Mouse (Mus musculus) forebrain, embryonic 14.5 days (tissue): Measurements from ENCODE around the gene Slc13a4. TPM values are rescaled to one million over a fixed set of nuclear protein-coding genes. Genes with fewer than 3 reads are reported as not detected.

Experiments
- ATAC-seq: fragments of 200-750 bp; cut with Nextera tagmentation; 2 replicates; pipeline ENCODE4 v1.8.0; 2017; ENCODE audit warnings: mild to moderate bottlenecking, moderate library complexity
- DNase-seq: peaks from one replicate; pipeline ENCODE4 v3.0.0-alpha.2; 2015; ENCODE audit warnings: low spot score
- H3K27ac ChIP-seq: fragments of 300-500 bp; sonication (generic); 2 replicates; pipeline ENCODE4 v1.5.1; 2014; ENCODE audit warnings: low read depth, mild to moderate bottlenecking, control low read depth, low read length, moderate library complexity
- H3K27me3 ChIP-seq: fragments of 300-500 bp; sonication (generic); replicated peaks from 2 replicates; pipeline ENCODE4 v1.6.1; 2014; ENCODE audit warnings: low read length, control low read depth, mixed read lengths; ENCODE audit not compliant: control insufficient read depth, insufficient read depth
- H3K36me3 ChIP-seq: fragments of 300-500 bp; sonication (generic); 2 replicates; pipeline ENCODE4 v1.6.1; 2014; ENCODE audit warnings: low read length, control low read depth; ENCODE audit not compliant: control insufficient read depth, insufficient read depth
- H3K4me1 ChIP-seq: fragments of 300-500 bp; sonication (generic); 2 replicates; pipeline ENCODE4 v1.6.1; 2014; ENCODE audit warnings: antibody characterized with exemption, low read length, control low read depth; ENCODE audit not compliant: control insufficient read depth, insufficient read depth
- H3K4me2 ChIP-seq: fragments of 300-500 bp; sonication (generic); 2 replicates; pipeline ENCODE4 v1.6.1; 2014; ENCODE audit warnings: mild to moderate bottlenecking, control low read depth, low read length
- H3K4me3 ChIP-seq: fragments of 300-500 bp; sonication (generic); 2 replicates; pipeline ENCODE4 v1.5.1; 2014; ENCODE audit warnings: low read depth, low read length, control low read depth
- H3K9ac ChIP-seq: fragments of 300-500 bp; sonication (generic); 2 replicates; pipeline ENCODE4 v1.6.1; 2014; ENCODE audit warnings: mild to moderate bottlenecking, low read length, control low read depth, moderate library complexity
- H3K9me3 ChIP-seq: fragments of 300-500 bp; sonication (generic); replicated peaks from 2 replicates; pipeline ENCODE4 v1.6.1; 2016; ENCODE audit warnings: low read length, control low read depth, mixed read lengths; ENCODE audit not compliant: control insufficient read depth
- WGBS: fragments of 180-500 bp; shearing (Covaris S2); extraction: QIAGEN DNeasy Blood & Tissue Kit; methylation state at CpG from one replicate; pipeline ENCODE4 v1.1.7; 2014; 5-methylcytosine and 5-hydroxymethylcytosine counted together
- polyA plus RNA-seq: library from polyadenylated mRNA; unstranded; fragments of >200 nt; fragmentation: Nextera tagmentation; extraction: Ambion mirVana; gene quantifications from 2 replicates; pipeline ENCODE4 v1.2.1, GENCODE M21; 2014

Slc13a4 gene
- polyA plus RNA-seq, 1 experiment from 2014 or later = 2.7 TPM

DNA sequence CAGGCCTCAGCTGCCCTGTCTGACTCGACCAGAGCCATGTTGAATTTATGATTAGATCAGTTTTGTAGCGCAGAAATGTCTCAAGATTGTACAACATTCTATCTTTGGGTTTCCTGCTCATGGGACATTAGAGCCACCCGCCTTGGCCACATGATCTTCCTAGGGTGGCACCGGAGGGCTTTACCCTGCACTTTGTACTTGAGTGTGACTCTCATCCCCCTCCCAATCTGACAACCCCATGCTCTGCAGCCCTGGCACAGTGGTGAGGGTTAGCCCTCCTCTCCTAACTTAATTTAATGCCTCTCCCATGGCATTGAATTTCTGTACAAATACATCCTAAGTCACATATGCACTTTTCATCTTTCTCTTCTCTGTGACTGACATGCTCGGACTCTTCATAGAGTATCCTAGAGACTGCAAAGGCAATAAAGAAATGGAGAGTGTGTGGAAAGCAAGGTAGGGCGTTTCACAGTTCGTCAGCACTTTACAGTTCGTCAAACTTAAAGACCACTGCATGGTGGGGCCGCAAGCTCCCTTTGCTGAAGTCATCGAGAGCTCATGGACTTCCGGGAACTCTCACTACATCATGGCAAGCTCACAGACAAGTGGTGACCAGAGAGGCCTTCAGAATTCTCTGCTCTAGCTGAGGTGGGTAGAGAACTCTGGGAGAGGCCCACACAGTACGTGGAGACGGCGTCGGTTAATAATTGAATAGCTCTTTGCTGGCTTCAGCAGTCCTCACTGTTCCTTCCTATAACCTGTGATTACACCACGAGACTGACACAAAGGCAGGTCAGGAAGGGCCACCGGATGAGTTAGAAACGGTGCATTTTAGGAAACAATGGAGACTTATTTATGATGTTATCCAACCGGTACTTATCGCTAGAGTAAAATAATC lies 35.8 kb downstream of the Slc13a4 start:
- Histone ChIP-seq H3K9me3 (no peaks in the 10 kb centered on the region), H3K9ac (no peak overlapping the region), H3K4me2 (no peak overlapping the region), H3K4me1 (no peaks in the 10 kb centered on the region), H3K27me3 (no peaks in the 10 kb centered on the region), H3K36me3 (no peaks in the 10 kb centered on the region), H3K27ac (no peak overlapping the region), H3K4me3 (no peak overlapping the region)
- WGBS = 90% methylated on average over 20 of the region's 20 CpGs
- ATAC-seq = no peak
- DNase-seq = no peak

DNA sequence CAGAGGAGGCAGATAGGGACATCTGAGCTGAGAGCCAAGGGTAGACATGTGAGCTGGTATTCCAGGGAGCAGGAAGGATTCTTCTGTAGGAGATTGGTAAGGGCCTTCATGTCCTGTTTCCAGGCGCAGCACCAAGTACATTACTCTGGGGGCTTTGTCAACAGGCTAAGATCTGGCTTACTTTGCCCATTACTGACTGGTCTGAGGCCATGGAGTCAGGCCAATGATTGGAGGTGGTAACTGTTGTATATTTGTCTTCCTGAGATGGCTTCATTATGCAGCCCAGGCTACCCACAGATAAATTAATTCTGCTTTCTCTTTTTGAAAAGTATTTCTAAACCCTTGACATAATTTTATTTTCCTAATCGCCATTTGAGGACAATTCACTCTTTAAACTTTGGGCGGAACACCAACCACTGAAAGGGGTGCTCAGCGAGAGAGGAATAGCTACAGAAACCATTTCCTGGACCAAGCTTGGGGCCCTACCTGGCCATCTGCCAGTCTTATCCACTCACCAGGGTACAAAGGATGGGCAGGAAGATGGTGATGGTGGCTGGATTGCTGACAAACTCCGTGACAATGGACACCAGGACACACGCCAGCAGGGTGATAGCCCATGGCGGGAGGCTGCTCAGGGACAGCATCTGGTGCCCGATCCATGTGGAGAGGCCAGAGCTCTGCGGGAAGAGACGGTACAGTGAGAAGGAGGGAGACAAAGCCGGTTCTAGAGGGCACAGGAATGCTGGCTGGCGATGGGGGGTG lies 36.7 kb downstream of the Slc13a4 start:
- WGBS = 82% methylated on average over 12 of the region's 12 CpGs
- no peak for ATAC-seq

DNA sequence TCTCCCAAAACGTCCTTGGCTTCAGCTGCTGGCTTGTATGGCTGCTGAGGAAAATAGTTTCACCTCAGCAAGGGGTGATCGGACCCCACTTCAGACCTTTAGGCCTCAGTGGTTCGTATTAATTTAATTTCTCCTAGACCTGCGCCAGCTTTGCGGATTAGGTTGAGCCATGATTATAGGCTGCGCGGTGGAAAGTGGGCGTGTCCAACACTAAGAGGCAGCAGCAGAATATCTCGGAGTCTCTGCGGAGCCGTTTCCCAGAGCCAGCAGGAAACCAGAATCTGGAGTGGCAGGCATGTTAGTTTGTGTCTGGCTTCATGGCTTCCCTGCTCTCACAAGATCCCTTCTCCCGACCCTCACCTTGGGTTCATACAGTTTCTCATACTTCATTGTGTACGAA lies 38.3 kb downstream of the Slc13a4 start:
- Histone ChIP-seq H3K9me3 (no peaks in the 10 kb centered on the region), H3K27ac (no peak overlapping the region), H3K36me3 (no peaks in the 10 kb centered on the region), H3K4me2 (no peak overlapping the region), H3K27me3 (no peaks in the 10 kb centered on the region), H3K4me3 (no peak overlapping the region), H3K9ac (no peak overlapping the region), H3K4me1 (no peaks in the 10 kb centered on the region)
- no peak for ATAC-seq
- no peak for DNase-seq
- 81% methylated on average over 13 of the region's 13 CpGs for WGBS

More for the DNA sequence above, 36.7 kb downstream of the Slc13a4 start:
- Histone ChIP-seq H3K4me2 (no peak overlapping the region), H3K4me3 (no peak overlapping the region), H3K36me3 (no peaks in the 10 kb centered on the region), H3K9ac (no peak overlapping the region), H3K9me3 (no peaks in the 10 kb centered on the region), H3K27me3 (no peaks in the 10 kb centered on the region), H3K4me1 (no peaks in the 10 kb centered on the region), H3K27ac (no peak overlapping the region)
- DNase-seq = peak; percentile 28

DNA sequence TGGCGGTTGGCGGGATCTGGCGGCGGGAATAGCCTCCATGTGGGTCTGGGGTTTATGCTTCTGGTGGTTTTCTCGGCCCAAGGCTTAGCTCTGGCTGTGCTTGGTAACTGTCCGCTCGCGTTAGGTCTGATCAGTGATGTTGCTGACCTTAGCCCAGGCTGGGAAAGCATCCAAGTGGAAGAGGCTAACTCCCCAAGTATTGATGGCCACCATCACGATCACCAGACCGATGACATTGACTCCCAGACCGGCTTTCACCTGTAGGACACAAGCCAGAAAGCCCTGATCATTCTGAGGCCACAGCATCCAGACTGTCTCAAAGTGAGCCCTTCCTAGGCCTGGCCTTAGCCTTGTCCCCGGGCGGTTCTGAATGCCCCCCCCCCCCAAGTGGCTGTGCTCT lies 39.2 kb downstream of the Slc13a4 start:
- H3K36me3 ChIP-seq = no peaks in the 10 kb centered on the region
- no peaks in the 10 kb centered on the region for H3K27me3 ChIP-seq
- 94% methylated on average over 13 of the region's 13 CpGs for WGBS
- no peaks in the 10 kb centered on the region for H3K9me3 ChIP-seq
- DNase-seq (no peak), ATAC-seq (no peak)
- H3K4me2 ChIP-seq = no peak overlapping the region
- no peak overlapping the region for H3K4me3 ChIP-seq
- H3K27ac ChIP-seq = no peak overlapping the region
- no peaks in the 10 kb centered on the region for H3K4me1 ChIP-seq
- no peak overlapping the region for H3K9ac ChIP-seq

DNA sequence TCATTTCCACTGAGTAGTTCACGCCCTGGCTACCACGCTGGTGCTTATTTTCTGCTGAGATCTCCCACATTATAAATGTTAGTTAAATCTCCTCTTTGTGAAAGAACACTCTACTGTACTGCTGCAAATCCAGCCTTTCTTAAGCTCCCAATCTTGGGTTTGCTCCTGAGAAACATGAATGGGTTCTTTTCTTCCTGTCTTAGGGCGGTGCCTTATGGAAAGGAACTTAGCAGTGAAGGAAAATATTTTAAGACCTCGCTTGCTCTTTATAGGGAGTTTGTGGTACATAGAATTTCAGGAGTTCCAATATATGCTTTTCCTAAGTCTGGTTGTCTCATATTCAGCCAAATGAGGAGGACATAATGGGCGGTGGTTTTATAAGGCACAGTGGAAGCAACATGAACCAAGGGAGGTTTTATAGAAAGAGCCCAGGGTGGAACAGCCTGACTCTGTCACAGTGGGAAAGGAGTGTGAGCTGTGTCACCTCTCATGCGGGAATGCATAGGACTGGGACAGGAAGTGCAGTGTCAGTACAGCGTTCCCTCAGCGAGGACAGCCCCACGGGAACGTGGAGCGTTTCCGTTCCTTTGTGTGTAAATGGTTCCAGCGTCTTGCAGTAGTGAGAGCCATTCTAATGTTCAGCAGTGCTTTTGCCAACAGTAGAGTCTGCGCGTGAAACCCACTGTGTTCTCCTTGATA lies 42.2 kb downstream of the Slc13a4 start:
- Histone ChIP-seq H3K4me2 (no peak overlapping the region), H3K4me1 (no peaks in the 10 kb centered on the region), H3K27me3 (no peaks in the 10 kb centered on the region), H3K27ac (no peak overlapping the region), H3K9me3 (no peaks in the 10 kb centered on the region), H3K9ac (no peak overlapping the region), H3K36me3 (peaks cover 17% of the 10 kb centered on the region), H3K4me3 (no peak overlapping the region)
- DNase-seq (no peak), ATAC-seq (no peak)
- WGBS = 90% methylated on average over 15 of the region's 15 CpGs

DNA sequence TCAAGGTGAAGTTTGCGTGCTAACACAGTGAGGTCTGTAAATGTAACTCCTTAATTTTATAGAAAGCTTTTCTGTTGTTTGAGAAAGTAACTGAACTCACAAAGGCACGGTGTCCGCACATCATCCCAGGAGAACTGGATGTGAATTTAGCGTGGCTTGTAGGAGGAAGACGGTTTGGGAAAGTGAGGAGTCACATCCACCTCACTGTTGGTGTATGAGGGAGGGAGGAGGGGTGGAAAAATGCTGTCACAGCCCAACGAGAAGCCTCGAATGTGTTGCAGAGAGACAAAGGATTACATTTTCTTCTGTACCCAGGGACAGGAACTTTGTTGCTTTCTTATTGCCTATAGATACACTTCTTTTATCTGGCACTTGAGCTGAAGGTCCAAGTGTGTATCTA lies 47.4 kb downstream of the Slc13a4 start:
- Histone ChIP-seq H3K27me3 (no peaks in the 10 kb centered on the region), H3K9ac (no peak overlapping the region), H3K4me2 (no peak overlapping the region), H3K4me3 (no peak overlapping the region), H3K9me3 (no peaks in the 10 kb centered on the region), H3K27ac (no peak overlapping the region), H3K36me3 (peaks cover 17% of the 10 kb centered on the region), H3K4me1 (no peaks in the 10 kb centered on the region)
- no peak for DNase-seq
- ATAC-seq = no peak
- WGBS = 86% methylated on average over 7 of the region's 7 CpGs

DNA sequence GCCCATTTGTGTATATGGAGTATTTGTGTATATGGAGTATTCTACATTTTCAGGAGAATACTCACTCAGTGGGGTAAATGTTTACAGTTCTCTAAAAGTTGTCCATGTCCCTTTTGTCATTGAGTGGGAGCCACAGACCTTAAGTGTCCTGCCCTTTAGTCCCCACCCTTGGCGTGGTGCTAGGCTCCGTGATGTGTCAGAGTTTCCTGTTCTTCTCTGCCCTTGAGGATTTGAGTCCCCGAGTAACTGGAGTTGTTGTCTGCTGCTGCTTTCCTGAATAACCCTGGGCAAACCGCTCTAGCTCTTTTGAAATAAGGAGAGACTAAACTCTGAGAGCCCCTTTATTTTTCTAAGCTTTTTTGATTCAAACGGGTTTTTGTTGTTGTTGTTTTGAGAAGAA lies 48.4 kb downstream of the Slc13a4 start:
- no peak for DNase-seq
- Histone ChIP-seq H3K9ac (no peak overlapping the region), H3K4me1 (peaks cover 7% of the 10 kb centered on the region), H3K9me3 (no peaks in the 10 kb centered on the region), H3K27ac (no peak overlapping the region), H3K36me3 (peaks cover 17% of the 10 kb centered on the region), H3K4me2 (no peak overlapping the region), H3K27me3 (no peaks in the 10 kb centered on the region), H3K4me3 (no peak overlapping the region)
- WGBS = 83% methylated on average over 5 of the region's 5 CpGs
- no peak for ATAC-seq

DNA sequence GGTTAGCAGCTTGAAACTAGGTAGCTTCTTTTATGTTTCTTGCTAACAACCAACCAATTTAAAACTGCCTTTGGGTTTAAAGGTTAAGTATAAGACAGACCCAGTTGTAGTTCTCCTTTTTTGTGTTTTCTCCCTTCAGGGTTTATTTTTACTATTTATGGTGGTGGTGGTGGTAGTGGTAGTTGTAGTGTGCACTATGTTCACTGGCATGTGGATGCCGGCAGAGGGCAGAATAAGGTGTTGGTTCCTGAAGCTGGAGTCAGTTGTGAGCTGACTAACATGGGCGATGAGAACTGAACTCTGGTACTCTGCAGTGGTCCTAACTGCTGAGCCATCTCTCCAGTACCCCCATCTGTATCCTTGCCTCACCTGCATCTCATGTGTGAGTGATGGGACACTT lies 49.0 kb downstream of the Slc13a4 start:
- peaks cover 17% of the 10 kb centered on the region for H3K36me3 ChIP-seq
- peaks cover 13% of the 10 kb centered on the region for H3K4me1 ChIP-seq
- no peaks in the 10 kb centered on the region for H3K9me3 ChIP-seq
- no peak overlapping the region for H3K27ac ChIP-seq
- H3K4me3 ChIP-seq = no peak overlapping the region
- no peaks in the 10 kb centered on the region for H3K27me3 ChIP-seq
- H3K9ac ChIP-seq = no peak overlapping the region
- no peak overlapping the region for H3K4me2 ChIP-seq
- no peak for DNase-seq
- 94% methylated on average over 2 of the region's 2 CpGs for WGBS
- ATAC-seq = no peak
